Mouse (Mus musculus) 3T3-L1 (cell line): ENCODE measurements around the gene C2cd5.
A peak's percentile ranks its signal among the peaks of the same experiment; 100 is the strongest.
"Not testable (repeated sequence)": the region's sequence is repeated elsewhere in the genome, so short reads cannot be mapped to it uniquely, and the experiment has no call there.

Experiments
- DNase-seq: peaks from one replicate; pipeline ENCODE4 v3.0.0-alpha.2; 2015; ENCODE audit warnings: low read depth, low spot score

The C2cd5 gene

DNA sequence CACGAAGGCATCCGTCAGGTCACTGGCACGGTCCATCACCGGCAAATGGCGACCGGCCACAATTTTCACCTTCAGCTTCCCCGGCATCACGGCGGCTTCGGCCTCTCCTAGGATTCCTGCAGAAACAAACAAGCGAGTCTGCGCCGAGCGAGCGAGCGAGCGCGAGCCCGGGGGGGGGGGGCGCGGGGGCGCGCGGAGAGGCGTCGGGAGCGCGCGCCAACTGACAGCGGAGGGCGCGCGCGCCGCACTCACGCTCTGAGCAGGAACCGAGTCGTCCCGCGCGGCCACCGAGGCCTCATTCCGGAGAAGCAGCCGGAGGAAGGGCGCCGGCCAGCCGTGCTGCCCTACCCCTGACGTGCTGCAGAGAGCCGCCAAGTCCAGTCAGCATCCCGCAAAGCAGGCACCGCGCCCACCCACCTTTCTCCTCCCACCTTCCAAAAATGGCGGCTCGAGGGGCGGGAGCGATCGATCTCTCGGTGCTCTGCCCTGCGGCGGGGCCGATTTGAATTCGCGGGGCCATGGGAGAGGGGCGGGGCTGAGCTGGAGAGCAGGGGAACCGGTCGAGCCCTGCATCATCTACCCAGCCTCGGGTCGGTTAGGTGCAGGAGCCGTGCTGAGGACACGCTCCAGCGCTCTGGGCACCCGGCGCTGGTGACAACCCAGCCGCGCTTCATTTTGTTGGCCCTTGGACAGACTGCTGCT is at the start of gene C2cd5:
Gene C2cd5 (minus strand): TSS at position 461 of the 702 bp plus-strand sequence.
- peak; percentile 96 for DNase-seq

- DNase-seq, result peak; percentile 69
Measured at GRCm38 (mm10) chr6:143148868-143149267, 48.9 kb upstream of the C2cd5 start.

DNA sequence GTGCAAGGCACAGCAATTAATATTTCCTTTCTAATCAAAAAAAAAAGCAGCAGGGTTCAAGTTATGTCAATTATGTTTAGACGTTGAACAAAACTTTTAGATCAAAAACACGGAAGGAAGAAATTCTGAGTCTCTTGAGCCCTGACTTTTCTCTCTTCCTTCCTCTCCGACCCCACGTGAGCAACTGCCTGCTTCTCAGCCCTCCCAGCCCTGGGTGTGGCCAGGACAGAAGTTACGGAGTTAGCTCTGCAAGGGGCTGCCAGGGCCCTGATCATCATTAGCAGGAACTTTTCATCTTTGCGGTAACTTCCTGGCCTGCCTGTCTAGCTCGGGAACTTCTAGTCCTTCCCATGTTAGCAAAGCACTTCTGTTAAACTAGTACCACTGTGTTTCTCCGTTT is 46.8 kb upstream of the C2cd5 start:
- DNase-seq, result no peak

DNA sequence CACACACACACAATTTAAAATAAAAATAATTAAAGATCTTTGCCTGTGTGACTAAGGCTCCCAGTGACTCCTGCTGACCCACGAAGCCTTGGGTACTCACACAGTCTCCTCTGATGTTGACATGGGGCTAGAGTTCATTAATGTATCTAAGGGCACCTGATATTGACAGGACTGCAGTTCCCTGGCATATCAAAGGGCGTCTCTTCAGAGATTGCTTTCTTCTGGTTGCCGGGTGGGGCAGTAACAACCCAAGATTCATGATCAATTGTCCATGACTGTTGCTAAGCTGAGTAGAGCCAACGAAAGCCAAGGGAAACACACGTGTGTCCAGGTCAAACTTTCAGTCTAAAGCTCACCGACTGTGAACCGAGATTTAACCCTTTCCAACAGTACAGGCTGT is 45.1 kb upstream of the C2cd5 start:
- DNase-seq, result no peak

- DNase-seq, result peak; percentile 63
Measured at GRCm38 (mm10) chr6:143144556-143144955, 44.6 kb upstream of the C2cd5 start.

- no peak for DNase-seq
Measured at GRCm38 (mm10) chr6:143143775-143144273, 43.9 kb upstream of the C2cd5 start.

- no peak for DNase-seq
Measured at GRCm38 (mm10) chr6:143143321-143143720, 43.4 kb upstream of the C2cd5 start.

- DNase-seq, result no peak
Measured at GRCm38 (mm10) chr6:143142861-143143260, 42.9 kb upstream of the C2cd5 start.

DNA sequence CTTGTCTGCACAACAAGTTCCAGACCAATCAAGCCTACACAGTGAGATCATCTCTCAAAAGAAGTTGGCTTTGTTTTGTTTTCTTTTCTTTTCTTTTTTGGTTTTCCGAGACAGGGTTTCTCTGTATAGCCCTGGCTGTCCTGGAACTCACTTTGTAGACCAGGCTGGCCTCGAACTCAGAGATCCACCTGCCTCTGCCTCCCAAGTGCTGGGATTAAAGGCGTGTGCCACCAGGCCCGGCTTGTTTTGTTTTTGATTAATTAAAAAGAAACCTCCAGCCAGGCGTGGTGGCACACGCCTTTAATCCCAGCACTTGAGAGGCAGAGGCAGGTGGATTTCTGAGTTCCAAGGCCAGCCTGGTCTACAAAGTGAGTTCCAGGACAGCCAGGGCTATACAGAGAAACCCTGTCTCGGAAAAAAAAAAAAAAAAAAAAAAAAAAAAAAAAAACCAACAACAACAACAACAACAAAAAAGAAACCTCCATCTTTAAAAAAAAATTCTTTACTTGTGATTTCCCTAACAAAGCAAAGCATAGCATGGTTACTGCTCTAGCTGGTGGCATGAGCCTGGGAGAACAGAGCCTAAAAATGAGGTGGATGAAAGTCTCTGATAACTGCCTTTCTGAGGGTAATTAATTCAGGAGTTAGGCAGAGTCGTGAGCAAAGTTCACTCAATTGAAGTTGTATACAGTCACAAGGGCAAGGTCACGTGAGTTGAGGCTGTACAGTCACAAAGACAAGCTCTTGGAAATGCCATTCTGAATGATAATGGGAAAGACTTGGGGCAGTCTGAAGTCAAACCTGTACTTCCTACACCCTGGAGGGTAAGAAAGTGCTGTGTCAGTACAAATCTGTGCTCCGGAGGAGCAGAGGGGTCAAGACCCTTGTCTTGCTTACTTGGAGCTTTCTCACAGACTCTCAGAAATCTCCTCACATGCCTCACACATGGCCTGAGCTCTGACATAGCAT is 42.0 kb upstream of the C2cd5 start:
- not testable (repeated sequence) for DNase-seq

DNA sequence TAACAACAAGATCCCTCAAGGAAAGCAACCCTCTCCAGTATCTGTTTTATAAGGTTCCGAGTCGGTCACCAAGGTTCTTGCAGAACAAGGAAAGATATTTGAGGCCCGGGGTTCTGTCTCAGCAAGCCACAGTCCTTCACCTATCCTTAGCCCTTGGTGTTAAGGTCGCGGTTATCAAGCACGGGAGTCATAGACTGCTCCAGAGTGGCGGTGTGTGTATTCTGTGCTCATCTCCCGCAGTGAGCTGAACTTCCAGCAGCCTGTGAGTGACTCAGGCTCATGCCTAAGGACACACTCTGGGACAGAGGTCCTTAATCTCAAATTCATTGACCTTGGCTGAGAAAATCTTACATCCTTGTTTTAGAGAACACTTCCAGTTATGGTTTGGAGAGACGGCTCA is 40.9 kb upstream of the C2cd5 start:
- no peak for DNase-seq

DNA sequence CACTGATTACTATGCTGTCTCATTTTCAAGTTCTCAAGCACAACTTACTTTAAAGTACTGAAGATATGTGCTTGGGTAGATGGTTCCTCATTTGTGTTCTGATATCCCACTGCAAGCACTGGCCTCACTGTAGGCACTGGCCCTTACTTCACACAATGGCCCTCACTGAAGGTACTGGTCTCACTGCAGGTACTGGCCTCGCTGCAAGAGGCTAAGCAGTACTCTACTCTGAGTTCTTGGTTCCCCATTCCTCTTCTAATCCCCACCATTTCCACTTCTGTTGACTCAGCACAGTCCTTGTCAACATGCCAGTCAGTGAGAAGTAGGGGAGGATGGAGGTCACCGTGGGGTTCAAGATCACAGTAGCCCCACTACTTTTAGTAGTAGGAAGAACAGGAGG is 39.5 kb upstream of the C2cd5 start:
- DNase-seq, result no peak

DNA sequence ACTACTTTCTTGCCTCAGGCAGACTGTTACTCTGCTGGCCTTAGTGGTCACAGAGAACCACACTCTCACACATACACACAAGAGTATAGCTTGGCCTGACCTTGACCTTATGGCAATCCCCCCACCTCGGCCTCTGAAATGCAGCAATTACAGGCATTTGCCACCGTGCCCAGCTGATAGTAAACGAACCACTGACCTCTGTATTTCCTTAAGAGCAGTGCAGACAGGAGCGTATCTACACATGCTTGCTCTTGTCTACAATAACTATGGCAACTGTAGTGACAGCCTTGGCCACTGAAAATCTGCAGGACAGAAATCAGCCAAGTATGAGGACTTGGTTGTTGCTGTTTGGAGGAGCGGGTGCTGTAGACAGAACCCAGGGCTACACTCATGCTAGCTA is 37.4 kb upstream of the C2cd5 start:
- no peak for DNase-seq

- no peak for DNase-seq
Measured at GRCm38 (mm10) chr6:143136688-143137087, 36.7 kb upstream of the C2cd5 start.

- no peak for DNase-seq
Measured at GRCm38 (mm10) chr6:143135097-143135496, 35.2 kb upstream of the C2cd5 start.

DNA sequence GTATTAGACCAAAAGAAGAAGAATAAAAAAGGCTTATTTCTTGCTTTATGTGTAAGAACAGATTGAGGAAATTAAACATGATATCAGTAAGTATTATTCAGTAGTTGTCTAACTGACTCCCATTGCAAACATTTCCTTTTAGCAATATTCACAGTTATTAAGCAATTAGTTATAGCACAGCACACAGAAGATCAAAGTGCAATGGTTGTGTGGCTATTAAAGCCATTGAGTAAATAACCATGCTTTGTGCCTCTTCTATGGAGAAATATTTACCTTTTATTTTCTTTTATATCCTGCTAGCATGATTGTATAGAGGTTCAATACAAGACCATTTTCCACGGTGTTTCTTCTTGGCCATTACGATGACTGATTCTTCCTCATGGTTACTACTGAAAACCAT is 33.2 kb upstream of the C2cd5 start:
- no peak for DNase-seq

DNA sequence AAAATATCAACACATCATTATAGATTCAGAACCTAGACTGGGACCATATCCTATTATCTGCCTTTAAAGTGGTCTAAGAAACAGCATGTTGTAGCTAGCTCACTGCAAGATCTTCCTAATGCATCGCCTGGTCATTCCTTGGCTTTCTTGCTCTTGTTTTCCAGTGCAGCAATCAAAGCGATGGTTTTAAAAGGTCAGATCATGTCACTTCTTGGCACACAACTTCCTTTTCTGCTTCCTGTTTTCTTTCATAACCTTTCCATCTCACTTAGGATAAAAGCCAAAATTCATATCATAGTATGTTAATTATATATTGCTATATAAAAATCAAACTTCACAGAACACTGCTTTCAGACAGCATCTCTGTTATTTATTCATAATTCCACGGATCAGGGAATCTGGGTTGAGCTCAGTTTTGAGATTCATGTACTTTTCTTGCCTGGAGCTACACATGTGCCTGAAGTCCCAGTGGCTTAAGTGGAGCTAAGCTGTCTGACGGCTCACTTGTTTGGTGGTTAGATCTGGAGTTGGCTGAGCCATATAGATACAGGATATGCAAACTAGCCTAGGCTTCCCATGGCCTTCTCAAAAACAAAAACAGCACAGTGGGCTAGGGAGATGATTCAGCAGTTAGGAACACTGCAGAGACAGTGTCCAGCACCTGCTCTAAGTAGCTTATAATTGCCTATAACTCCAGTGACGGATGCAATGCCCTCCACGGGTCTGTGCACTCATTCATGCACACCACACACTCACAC is 32.1 kb upstream of the C2cd5 start:
- DNase-seq, result no peak

DNA sequence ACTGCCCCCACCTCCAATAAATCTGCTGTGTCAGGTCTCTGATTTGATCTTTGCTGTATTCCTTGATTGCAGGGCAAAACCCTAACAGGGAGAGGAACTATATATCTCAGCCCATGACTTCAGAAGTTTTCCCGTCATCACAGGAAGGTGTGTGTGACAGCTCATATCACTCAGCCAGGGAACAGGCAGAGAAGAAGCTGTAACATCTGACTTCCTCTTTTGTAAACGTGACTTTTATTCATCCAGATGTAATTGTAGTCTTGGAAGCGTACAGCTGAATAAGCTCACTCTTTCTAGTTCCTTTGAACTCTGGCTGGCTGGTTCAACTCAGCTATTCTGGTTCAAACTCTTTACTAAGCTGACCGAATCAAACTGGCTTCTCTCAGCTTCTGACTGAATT is 30.5 kb upstream of the C2cd5 start:
- no peak for DNase-seq

GRCm38 (mm10) chr6:143129952-143130351 is 30.0 kb upstream of the C2cd5 start:
- DNase-seq, result no peak

DNA sequence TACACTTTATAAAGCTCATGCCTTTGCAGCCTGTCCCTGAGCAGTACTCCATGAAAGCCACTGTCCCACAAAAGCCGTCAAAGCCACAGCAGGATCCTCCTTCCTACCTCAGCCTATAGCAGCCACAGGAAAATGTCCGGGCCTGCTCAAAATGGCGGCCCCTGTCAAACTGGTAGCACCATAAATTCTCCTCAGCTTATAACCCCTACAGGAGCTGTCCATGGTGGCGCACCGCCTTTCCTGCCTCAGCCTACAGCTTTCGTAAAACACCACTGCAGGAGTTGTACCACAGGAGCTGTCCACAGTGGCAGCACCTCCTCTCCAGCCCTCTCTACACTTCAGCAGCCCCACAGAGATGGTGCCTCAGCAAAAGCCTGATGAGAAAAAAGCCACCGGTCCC is 29.5 kb upstream of the C2cd5 start:
- DNase-seq, result peak; percentile 49

DNA sequence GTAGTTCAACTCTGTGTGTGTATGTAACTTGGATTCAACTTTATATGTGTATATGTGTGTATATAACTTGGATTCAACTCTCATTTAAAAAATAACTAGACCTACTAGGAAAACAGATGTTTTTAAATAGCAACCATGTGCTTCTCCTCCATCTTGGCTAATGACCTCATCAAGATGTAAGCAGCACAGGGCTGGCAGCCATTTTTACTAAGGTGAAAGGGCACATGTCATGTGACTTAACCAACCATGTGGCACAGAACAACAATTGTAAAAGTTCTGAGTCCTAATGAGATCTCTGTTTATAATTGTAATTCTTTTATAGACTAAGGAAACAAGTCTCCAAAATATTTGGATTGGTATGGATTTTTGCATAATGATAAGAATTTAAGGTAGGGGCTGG is 25.8 kb upstream of the C2cd5 start:
- no peak for DNase-seq

- no peak for DNase-seq
Measured at GRCm38 (mm10) chr6:143119325-143119724, 19.4 kb upstream of the C2cd5 start.

DNA sequence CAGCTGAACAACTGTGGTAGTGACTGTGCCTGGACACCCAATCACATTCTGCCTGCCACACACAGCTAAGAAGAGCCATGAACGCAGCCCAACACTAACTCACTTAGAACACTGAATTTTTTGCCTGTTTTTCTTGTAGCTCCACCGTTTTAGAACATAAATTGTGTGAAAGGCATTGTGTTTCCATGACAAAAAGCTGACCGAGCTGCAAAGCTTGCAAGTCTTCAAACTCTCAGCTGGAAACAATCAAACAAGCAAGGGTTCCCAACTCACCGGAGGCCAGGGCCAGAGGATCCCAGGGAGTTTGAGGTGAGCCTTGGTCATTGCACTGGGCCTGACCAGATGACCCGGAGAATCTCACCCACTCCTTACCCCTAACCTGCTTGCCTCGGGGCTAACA is 16.8 kb upstream of the C2cd5 start:
- no peak for DNase-seq
